Mouse (Mus musculus): ENCODE measurements around the gene Mrps24. TPM values are rescaled to one million over a fixed set of nuclear protein-coding genes. Genes with fewer than 3 reads are reported as not detected.

The Mrps24 gene
- polyA plus RNA-seq, 1 experiment from 2014 or later, result 225 TPM

DNA sequence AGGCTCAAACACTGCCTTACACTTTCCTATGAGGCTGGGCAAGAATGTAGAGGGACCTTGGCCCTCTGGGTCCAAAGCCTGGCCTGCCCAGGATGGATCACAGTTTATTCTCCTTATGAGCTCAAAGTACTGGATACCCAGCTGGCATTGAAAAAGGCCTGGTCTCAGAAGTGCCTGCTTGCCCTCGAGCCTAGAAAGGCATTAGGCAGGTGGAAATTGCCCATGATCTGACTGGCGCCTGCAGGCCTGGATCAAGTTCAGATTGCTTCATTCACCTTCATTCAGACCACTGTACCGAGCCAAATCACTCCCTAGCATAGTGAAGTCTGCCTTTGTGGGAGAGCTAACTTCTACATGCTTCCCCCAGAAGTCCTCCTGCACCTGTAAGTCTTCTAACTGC is 24.4 kb upstream of the Mrps24 start:
- H3K4me3 ChIP-seq (ENCODE audit: low read depth, low read length), result no peak overlapping the region

DNA sequence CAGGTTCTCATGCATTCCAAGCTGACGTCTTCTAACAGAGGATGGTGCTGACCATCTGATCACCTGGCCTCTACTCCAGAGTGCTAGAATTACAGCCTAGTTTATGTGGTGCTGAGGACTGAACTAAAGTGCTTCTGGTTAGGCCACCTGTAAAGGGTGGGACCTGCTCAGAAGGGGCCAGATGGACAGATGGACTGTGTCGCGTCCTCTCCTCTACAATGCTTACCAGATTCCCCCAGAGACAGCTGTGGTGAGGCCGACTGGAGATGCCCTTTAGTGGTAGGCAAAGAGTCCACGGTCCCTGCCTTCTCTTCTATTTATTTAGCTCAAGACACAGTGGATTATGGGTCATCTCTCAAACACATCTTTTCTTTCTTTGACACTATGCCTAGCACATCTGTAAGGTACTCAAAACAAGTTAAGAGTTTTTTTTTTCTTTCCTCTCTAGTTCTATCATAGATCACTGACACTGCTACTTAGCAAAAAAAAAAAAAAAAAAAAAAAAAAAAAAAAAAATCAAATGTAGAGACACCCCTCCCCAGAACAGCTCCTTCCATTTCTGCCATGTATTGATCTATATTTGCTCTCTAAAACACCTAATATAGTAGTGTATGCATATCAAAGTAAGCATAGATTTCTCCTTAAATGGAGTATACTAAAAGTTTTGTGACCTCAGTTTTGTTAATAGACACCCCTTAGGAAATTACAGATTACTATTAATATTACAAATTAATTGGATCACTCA is 23.6 kb upstream of the Mrps24 start:
- Histone ChIP-seq H3K4me2 (replicated peaks; ENCODE audit: low read depth, low read length) (no peak overlapping the region), H3K4me3 (ENCODE audit: low read depth, low read length) (no peak overlapping the region), H3K9ac (replicated peaks; ENCODE audit: low read depth, low read length) (no peak overlapping the region), H3K4me1 (ENCODE audit: control insufficient read depth, insufficient read depth, low read length) (peaks cover 5% of the 10 kb centered on the region), H3K9me3 (ENCODE audit: control insufficient read depth, low read depth, low read length) (no peaks in the 10 kb centered on the region), H3K27ac (ENCODE audit: low read length) (no peak overlapping the region), H3K36me3 (ENCODE audit: control insufficient read depth, insufficient read depth, low read length) (no peaks in the 10 kb centered on the region), H3K27me3 (ENCODE audit: control insufficient read depth, insufficient read depth, low read length) (no peaks in the 10 kb centered on the region)
- ATAC-seq (ENCODE audit: insufficient number of reproducible peaks, insufficient read depth, low FRiP score, low read depth), result no peak
- WGBS, result 70% methylated on average over 5 of the region's 5 CpGs

More for the DNA sequence above, 24.4 kb upstream of the Mrps24 start:
- Histone ChIP-seq H3K4me1 (ENCODE audit: control insufficient read depth, insufficient read depth, low read length) (peaks cover 5% of the 10 kb centered on the region), H3K9me3 (ENCODE audit: control insufficient read depth, low read depth, low read length) (no peaks in the 10 kb centered on the region), H3K9ac (replicated peaks; ENCODE audit: low read depth, low read length) (no peak overlapping the region), H3K27ac (ENCODE audit: low read length) (no peak overlapping the region), H3K27me3 (ENCODE audit: control insufficient read depth, insufficient read depth, low read length) (no peaks in the 10 kb centered on the region), H3K4me2 (replicated peaks; ENCODE audit: low read depth, low read length) (peak overlapping the region; percentile 87; the same call in 1 of the 2 replicates), H3K36me3 (ENCODE audit: control insufficient read depth, insufficient read depth, low read length) (no peaks in the 10 kb centered on the region)
- WGBS, result 74% methylated on average over 3 of the region's 3 CpGs
- no peak for ATAC-seq (ENCODE audit: insufficient number of reproducible peaks, insufficient read depth, low FRiP score, low read depth)

DNA sequence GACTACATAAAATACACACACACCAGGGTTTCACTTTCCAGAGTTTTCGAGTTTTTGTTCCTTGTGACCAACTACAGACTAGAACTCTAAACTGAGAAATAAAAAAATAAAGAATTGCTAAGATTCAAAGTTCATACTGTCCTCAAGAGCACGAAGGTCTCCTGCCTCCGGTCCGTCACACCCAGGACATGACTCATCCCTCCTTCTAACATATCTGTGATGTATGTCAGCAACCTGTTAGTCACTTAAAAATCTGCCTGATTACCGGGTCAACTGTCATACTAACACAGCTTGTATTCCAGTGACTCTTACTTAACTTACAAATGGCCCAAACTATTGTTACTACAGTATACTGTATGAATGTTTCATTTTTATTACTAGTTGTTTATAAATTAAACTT is 21.7 kb upstream of the Mrps24 start:
- Histone ChIP-seq H3K9ac (replicated peaks; ENCODE audit: low read depth, low read length) (no peak overlapping the region), H3K36me3 (ENCODE audit: control insufficient read depth, insufficient read depth, low read length) (no peaks in the 10 kb centered on the region), H3K4me2 (replicated peaks; ENCODE audit: low read depth, low read length) (no peak overlapping the region), H3K27ac (ENCODE audit: low read length) (no peak overlapping the region), H3K4me3 (ENCODE audit: low read depth, low read length) (no peak overlapping the region), H3K27me3 (ENCODE audit: control insufficient read depth, insufficient read depth, low read length) (no peaks in the 10 kb centered on the region), H3K9me3 (ENCODE audit: control insufficient read depth, low read depth, low read length) (no peaks in the 10 kb centered on the region), H3K4me1 (ENCODE audit: control insufficient read depth, insufficient read depth, low read length) (peaks cover 11% of the 10 kb centered on the region)
- ATAC-seq (ENCODE audit: insufficient number of reproducible peaks, insufficient read depth, low FRiP score, low read depth), result no peak
- WGBS, result 85% methylated on average over 5 of the region's 5 CpGs

DNA sequence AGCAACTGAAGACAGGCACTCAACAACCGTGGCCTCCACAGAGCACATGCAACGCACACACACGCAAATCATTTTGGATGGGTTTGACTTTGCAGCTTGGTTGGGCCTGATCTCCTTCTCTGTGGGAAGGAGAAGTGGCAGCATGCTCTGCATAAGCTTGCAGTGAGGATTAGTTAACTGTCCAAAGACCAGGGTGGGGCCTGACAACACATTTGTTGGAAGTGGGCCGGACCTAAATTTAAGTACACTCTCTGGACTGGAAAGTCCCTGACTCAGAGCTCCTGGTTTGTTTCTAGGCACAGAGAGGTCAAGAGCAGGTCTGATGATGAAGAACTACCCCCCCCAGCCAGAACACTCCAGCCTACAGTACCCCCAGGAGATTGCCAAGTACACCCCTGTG is 18.8 kb upstream of the Mrps24 start:
- H3K27ac ChIP-seq (ENCODE audit: low read length), result no peak overlapping the region
- H3K9ac ChIP-seq (replicated peaks; ENCODE audit: low read depth, low read length), result no peak overlapping the region
- no peak for ATAC-seq (ENCODE audit: insufficient number of reproducible peaks, insufficient read depth, low FRiP score, low read depth)
- no peaks in the 10 kb centered on the region for H3K36me3 ChIP-seq (ENCODE audit: control insufficient read depth, insufficient read depth, low read length)
- H3K4me2 ChIP-seq (replicated peaks; ENCODE audit: low read depth, low read length), result no peak overlapping the region
- H3K4me3 ChIP-seq (ENCODE audit: low read depth, low read length), result no peak overlapping the region
- H3K9me3 ChIP-seq (ENCODE audit: control insufficient read depth, low read depth, low read length), result no peaks in the 10 kb centered on the region
- H3K4me1 ChIP-seq (ENCODE audit: control insufficient read depth, insufficient read depth, low read length), result 0 out of 2 replicates have a peak, but pooled peaks cover 8% of the 10 kb centered on the region
- H3K27me3 ChIP-seq (ENCODE audit: control insufficient read depth, insufficient read depth, low read length), result no peaks in the 10 kb centered on the region
- WGBS, result 88% methylated on average over 4 of the region's 4 CpGs

DNA sequence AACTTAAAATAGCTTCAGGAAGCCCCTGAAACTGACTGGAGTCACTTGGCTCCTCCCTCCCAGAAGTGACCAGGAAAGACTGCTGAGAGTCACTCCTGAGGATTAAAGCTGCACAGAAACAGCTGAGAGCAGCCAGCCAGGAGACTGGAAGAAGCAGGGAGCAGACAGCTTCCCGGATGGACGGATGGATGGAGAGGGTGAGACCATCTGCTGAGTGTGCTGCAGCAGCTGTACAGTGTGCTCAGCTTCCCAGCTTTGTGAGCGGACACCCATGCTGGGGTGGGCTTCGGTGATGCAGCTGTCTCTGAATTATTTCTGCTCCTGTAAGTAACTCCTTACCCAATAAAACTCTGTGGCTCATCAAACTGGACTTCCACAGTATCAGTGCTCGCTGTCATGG is 16.9 kb upstream of the Mrps24 start:
- no peak overlapping the region for H3K9ac ChIP-seq (replicated peaks; ENCODE audit: low read depth, low read length)
- WGBS, result 67% methylated on average over 5 of the region's 5 CpGs

DNA sequence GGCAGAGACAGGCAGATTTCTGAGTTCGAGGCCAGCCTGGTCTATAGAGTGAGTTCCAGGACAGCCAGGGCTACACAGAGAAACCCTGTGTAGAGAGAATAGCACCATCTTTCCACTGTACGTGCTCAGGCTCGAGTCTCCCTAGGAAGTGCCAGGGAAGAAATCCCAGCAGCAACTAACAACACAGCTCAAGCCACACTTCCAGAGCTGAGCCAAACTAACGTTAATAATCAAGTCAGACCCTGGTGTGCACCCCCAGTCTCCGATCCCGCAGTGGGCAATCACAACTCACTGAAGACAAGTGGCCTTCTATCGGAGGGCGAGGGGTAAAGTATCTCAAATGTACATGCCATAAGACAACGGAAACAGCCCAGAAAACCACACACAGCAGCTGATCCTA is 14.1 kb upstream of the Mrps24 start:
- Histone ChIP-seq H3K9ac (replicated peaks; ENCODE audit: low read depth, low read length) (no peak overlapping the region), H3K27ac (ENCODE audit: low read length) (no peak overlapping the region), H3K9me3 (ENCODE audit: control insufficient read depth, low read depth, low read length) (no peaks in the 10 kb centered on the region), H3K4me1 (ENCODE audit: control insufficient read depth, insufficient read depth, low read length) (0 out of 2 replicates have a peak, but pooled peaks cover 8% of the 10 kb centered on the region), H3K4me3 (ENCODE audit: low read depth, low read length) (no peak overlapping the region), H3K27me3 (ENCODE audit: control insufficient read depth, insufficient read depth, low read length) (no peaks in the 10 kb centered on the region), H3K4me2 (replicated peaks; ENCODE audit: low read depth, low read length) (no peak overlapping the region), H3K36me3 (ENCODE audit: control insufficient read depth, insufficient read depth, low read length) (no peaks in the 10 kb centered on the region)
- ATAC-seq (ENCODE audit: insufficient number of reproducible peaks, insufficient read depth, low FRiP score, low read depth), result no peak
- WGBS, result 85% methylated on average over 9 of the region's 9 CpGs

More for the DNA sequence above, 16.9 kb upstream of the Mrps24 start:
- 0 out of 2 replicates have a peak, but pooled peaks have one; percentile 21 for ATAC-seq (ENCODE audit: insufficient number of reproducible peaks, insufficient read depth, low FRiP score, low read depth)
- no peak overlapping the region for H3K4me3 ChIP-seq (ENCODE audit: low read depth, low read length)
- no peaks in the 10 kb centered on the region for H3K27me3 ChIP-seq (ENCODE audit: control insufficient read depth, insufficient read depth, low read length)
- H3K9me3 ChIP-seq (ENCODE audit: control insufficient read depth, low read depth, low read length), result no peaks in the 10 kb centered on the region
- H3K36me3 ChIP-seq (ENCODE audit: control insufficient read depth, insufficient read depth, low read length), result no peaks in the 10 kb centered on the region
- no peak overlapping the region for H3K4me2 ChIP-seq (replicated peaks; ENCODE audit: low read depth, low read length)
- H3K4me1 ChIP-seq (ENCODE audit: control insufficient read depth, insufficient read depth, low read length), result 0 out of 2 replicates have a peak, but pooled peaks cover 8% of the 10 kb centered on the region
- H3K27ac ChIP-seq (ENCODE audit: low read length), result peak overlapping the region; percentile 1; the same call in 1 of the 2 replicates

DNA sequence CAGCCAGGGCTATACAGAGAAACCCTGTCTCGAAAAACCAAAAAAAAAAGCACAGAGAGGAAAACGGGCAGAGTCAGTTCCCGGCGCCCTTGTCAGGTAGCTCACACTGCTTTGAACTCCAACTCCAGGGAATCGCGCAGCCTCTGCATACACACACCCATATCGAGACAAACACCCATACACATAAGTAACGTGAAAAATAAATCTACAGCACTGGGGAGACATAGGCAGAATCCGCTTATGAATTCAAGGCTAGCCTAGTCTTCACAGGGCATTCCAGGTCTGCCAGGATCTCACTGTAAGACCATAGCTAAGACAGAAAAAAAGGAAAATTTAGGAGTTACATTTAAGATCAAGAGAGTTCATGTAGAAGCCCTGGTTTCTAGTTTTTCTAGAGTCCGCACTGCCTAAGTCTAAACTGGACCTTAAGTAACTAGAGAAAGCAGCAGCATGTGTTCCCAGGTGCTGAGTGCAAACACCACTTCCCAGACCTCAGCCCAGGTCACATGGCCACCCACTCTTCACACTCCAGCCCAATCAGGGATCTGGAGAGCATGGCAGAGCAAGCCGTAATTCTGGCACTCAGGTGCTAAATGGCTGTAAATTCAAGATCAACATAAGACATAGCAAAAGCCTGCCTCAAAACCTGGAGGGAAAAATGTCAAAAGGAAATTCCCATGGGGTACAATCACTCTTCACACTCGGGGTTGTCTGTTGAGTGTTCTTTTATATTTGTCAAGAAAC is 3.3 kb upstream of the Mrps24 start:
- H3K36me3 ChIP-seq (ENCODE audit: control insufficient read depth, insufficient read depth, low read length), result peaks cover 44% of the 10 kb centered on the region
- H3K9me3 ChIP-seq (ENCODE audit: control insufficient read depth, low read depth, low read length), result no peaks in the 10 kb centered on the region
- H3K4me1 ChIP-seq (ENCODE audit: control insufficient read depth, insufficient read depth, low read length), result no peaks in the 10 kb centered on the region
- no peak overlapping the region for H3K4me2 ChIP-seq (replicated peaks; ENCODE audit: low read depth, low read length)
- ATAC-seq (ENCODE audit: insufficient number of reproducible peaks, insufficient read depth, low FRiP score, low read depth), result no peak
- WGBS, result 89% methylated on average over 12 of the region's 12 CpGs
- no peak overlapping the region for H3K9ac ChIP-seq (replicated peaks; ENCODE audit: low read depth, low read length)
- H3K27ac ChIP-seq (ENCODE audit: low read length), result no peak overlapping the region
- no peaks in the 10 kb centered on the region for H3K27me3 ChIP-seq (ENCODE audit: control insufficient read depth, insufficient read depth, low read length)
- H3K4me3 ChIP-seq (ENCODE audit: low read depth, low read length), result no peak overlapping the region

DNA sequence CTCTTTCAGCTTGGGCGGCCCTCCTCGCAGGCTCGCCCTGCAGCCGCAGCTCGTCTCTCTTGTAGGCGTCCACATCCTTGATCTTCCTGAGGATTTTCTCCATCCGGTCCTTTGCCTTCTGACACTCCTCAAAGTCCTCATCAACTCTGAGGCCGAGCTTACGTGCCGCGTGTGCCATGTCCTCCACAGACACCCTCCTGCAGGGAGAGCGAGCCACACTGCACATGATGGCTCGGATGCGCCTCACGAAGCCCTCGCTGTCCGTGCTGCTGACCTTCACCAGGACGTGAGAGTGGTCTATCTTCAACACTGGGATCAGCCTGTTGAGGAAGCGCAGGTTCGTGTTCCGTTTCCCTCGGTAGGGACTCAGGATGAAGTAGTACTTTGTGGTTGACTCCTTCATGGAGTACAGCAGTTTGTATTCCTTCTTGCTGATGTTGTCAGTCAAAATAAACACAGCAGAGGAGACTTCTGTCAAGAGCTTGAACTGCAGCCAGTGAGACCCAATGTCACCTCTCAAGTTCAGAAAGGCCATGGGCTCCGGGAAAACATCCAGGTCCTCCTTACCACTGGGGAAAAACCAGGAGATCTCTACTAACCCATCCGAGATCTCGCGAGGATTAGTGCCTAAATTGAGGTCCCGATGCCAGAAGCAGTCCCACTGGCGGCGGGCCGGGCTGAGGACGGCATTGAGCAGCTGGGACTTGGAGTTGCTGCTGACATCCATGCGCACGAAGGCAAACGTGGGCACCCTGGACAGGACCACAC is 1.6 kb upstream of the Mrps24 start:
- H3K27ac ChIP-seq (ENCODE audit: low read length), result no peak overlapping the region
- no peaks in the 10 kb centered on the region for H3K4me1 ChIP-seq (ENCODE audit: control insufficient read depth, insufficient read depth, low read length)
- ATAC-seq (ENCODE audit: insufficient number of reproducible peaks, insufficient read depth, low FRiP score, low read depth), result no peak
- no peaks in the 10 kb centered on the region for H3K9me3 ChIP-seq (ENCODE audit: control insufficient read depth, low read depth, low read length)
- peaks cover 35% of the 10 kb centered on the region for H3K36me3 ChIP-seq (ENCODE audit: control insufficient read depth, insufficient read depth, low read length)
- H3K4me3 ChIP-seq (ENCODE audit: low read depth, low read length), result no peak overlapping the region
- H3K4me2 ChIP-seq (replicated peaks; ENCODE audit: low read depth, low read length), result no peak overlapping the region
- H3K27me3 ChIP-seq (ENCODE audit: control insufficient read depth, insufficient read depth, low read length), result no peaks in the 10 kb centered on the region
- H3K9ac ChIP-seq (replicated peaks; ENCODE audit: low read depth, low read length), result no peak overlapping the region
- WGBS, result 93% methylated on average over 34 of the region's 34 CpGs

Data from stomach, embryonic 14.5 days (tissue).